Mouse (Mus musculus): ENCODE measurements around the gene Nt5c2. TPM values are rescaled to one million over a fixed set of nuclear protein-coding genes. Genes with fewer than 3 reads are reported as not detected.
"Not testable (repeated sequence)": the region's sequence is repeated elsewhere in the genome, so short reads cannot be mapped to it uniquely, and the experiment has no call there.

Nt5c2 gene
- polyA plus RNA-seq, 1 experiment from 2014 or later: 102 TPM

GRCm38 (mm10) chr19:46987646-46988045, 27.3 kb downstream of the Nt5c2 start:
- Histone ChIP-seq H3K4me1 (peaks cover 41% of the 10 kb centered on the region), H3K9ac (no peak overlapping the region), H3K27me3 (replicated peaks) (no peaks in the 10 kb centered on the region), H3K27ac (replicated peaks) (0 out of 2 replicates have a peak overlapping the region, but pooled peaks have one; percentile 15), H3K9me3 (no peaks in the 10 kb centered on the region), H3K4me2 (peak overlapping the region; percentile 32), H3K36me3 (no peaks in the 10 kb centered on the region), H3K4me3 (no peak overlapping the region)
- WGBS: 69% methylated on average over 6 of the region's 6 CpGs
- ATAC-seq (ENCODE audit: extremely low read depth, insufficient number of reproducible peaks, low FRiP score, low TSS enrichment): no peak

DNA sequence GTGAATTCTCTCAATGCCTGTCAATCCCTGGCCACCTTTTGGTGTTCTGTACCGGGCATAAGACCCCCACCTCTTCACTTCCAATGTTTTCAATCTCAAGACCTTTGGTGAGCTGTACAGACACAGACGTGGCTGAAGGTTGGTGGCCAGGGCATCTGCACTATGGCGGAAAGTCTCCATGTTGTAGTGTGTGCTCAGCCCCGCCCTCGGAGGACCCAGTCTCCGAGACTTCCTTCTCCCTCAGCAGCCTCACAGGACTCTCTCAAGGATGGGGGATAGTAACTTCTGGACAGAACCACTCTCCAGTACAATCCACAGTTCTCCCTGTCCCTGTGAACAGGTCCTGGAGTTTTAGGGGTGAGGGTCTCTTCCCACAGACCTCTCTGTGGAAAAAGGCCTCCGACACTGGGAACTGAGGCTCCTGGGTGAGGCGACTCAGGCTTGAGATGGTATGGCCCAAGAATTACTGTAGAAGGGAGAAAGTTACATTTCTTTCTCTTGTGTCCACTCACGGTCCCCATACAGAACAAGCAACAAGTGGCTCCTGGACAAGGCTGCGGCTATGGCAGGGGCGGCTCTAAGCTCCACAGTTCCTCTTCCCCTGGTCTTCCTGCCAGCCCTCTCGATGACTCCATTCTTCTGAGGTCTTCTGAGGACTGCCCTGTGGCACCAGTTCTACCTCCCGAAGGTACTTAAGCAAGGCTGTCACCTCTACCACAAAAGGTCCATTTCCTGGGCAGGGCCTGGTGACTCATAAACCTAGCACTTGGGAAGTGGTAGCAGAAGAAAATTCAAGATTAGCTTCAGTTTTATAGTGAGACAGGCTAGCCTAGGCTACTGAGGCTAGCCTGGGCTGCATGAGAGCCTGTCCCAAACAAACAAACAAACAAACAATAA, 30.0 kb downstream of the Nt5c2 start:
- Histone ChIP-seq H3K9ac (no peak overlapping the region), H3K27ac (replicated peaks) (no peak overlapping the region), H3K27me3 (replicated peaks) (no peaks in the 10 kb centered on the region), H3K4me1 (peaks cover 41% of the 10 kb centered on the region), H3K36me3 (no peaks in the 10 kb centered on the region), H3K4me3 (no peak overlapping the region), H3K9me3 (no peaks in the 10 kb centered on the region), H3K4me2 (no peak overlapping the region)
- WGBS: 79% methylated on average over 13 of the region's 13 CpGs
- ATAC-seq (ENCODE audit: extremely low read depth, insufficient number of reproducible peaks, low FRiP score, low TSS enrichment): no peak

DNA sequence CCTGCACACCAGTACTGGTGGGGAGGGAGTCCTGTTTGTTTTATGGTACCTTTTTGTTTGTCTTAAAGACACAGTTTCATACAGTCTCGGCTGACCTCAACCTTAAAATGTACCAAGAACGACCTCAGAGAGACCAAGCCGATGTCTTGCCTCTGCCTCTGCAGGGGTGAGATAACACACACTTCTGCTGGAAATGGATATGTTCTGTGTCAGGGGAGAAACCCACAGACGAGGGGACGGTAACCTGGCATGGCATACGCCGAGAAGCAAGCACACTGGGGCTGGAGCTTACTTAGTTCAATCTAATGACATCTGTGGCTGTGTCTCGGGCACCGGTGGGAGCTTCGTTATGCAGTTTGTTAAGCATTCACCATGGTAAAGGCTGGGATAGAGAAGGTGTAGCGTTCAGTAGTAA, 31.0 kb downstream of the Nt5c2 start:
- no peaks in the 10 kb centered on the region for H3K36me3 ChIP-seq
- 53% methylated on average over 11 of the region's 11 CpGs for WGBS
- no peak for ATAC-seq (ENCODE audit: extremely low read depth, insufficient number of reproducible peaks, low FRiP score, low TSS enrichment)
- no peak overlapping the region for H3K27ac ChIP-seq (replicated peaks)
- peaks cover 36% of the 10 kb centered on the region for H3K4me1 ChIP-seq
- no peak overlapping the region for H3K9ac ChIP-seq
- H3K9me3 ChIP-seq: no peaks in the 10 kb centered on the region
- H3K4me2 ChIP-seq: peak overlapping the region; percentile 42
- H3K27me3 ChIP-seq (replicated peaks): no peaks in the 10 kb centered on the region
- H3K4me3 ChIP-seq: no peak overlapping the region

- Histone ChIP-seq H3K9me3 (no peaks in the 10 kb centered on the region), H3K4me1 (peaks cover 36% of the 10 kb centered on the region), H3K9ac (no peak overlapping the region), H3K36me3 (no peaks in the 10 kb centered on the region), H3K27ac (replicated peaks) (no peak overlapping the region), H3K4me2 (peak overlapping the region; percentile 42), H3K27me3 (replicated peaks) (no peaks in the 10 kb centered on the region), H3K4me3 (no peak overlapping the region)
- 60% methylated on average over 14 of the region's 14 CpGs for WGBS
- no peak for ATAC-seq (ENCODE audit: extremely low read depth, insufficient number of reproducible peaks, low FRiP score, low TSS enrichment)
Measured at GRCm38 (mm10) chr19:46983352-46983965, 31.5 kb downstream of the Nt5c2 start.

- 46% methylated on average over 6 of the region's 6 CpGs for WGBS
Measured at GRCm38 (mm10) chr19:46981462-46981861, 33.5 kb downstream of the Nt5c2 start.

GRCm38 (mm10) chr19:46979781-46980105, 35.2 kb downstream of the Nt5c2 start:
- no peaks in the 10 kb centered on the region for H3K27me3 ChIP-seq (replicated peaks)
- H3K36me3 ChIP-seq: no peaks in the 10 kb centered on the region
- H3K4me3 ChIP-seq: no peak overlapping the region
- no peak for ATAC-seq (ENCODE audit: extremely low read depth, insufficient number of reproducible peaks, low FRiP score, low TSS enrichment)
- H3K27ac ChIP-seq (replicated peaks): no peak overlapping the region
- no peak overlapping the region for H3K4me2 ChIP-seq
- WGBS: 61% methylated on average over 3 of the region's 3 CpGs
- no peak overlapping the region for H3K9ac ChIP-seq
- peaks cover 34% of the 10 kb centered on the region for H3K4me1 ChIP-seq
- H3K9me3 ChIP-seq: no peaks in the 10 kb centered on the region

More at GRCm38 (mm10) chr19:46981462-46981861, 33.5 kb downstream of the Nt5c2 start:
- H3K36me3 ChIP-seq: no peaks in the 10 kb centered on the region
- H3K27me3 ChIP-seq (replicated peaks): no peaks in the 10 kb centered on the region
- H3K4me1 ChIP-seq: peaks cover 22% of the 10 kb centered on the region
- no peak overlapping the region for H3K27ac ChIP-seq (replicated peaks)
- no peak overlapping the region for H3K4me3 ChIP-seq
- H3K4me2 ChIP-seq: no peak overlapping the region
- H3K9ac ChIP-seq: no peak overlapping the region
- no peaks in the 10 kb centered on the region for H3K9me3 ChIP-seq
- ATAC-seq (ENCODE audit: extremely low read depth, insufficient number of reproducible peaks, low FRiP score, low TSS enrichment): no peak

DNA sequence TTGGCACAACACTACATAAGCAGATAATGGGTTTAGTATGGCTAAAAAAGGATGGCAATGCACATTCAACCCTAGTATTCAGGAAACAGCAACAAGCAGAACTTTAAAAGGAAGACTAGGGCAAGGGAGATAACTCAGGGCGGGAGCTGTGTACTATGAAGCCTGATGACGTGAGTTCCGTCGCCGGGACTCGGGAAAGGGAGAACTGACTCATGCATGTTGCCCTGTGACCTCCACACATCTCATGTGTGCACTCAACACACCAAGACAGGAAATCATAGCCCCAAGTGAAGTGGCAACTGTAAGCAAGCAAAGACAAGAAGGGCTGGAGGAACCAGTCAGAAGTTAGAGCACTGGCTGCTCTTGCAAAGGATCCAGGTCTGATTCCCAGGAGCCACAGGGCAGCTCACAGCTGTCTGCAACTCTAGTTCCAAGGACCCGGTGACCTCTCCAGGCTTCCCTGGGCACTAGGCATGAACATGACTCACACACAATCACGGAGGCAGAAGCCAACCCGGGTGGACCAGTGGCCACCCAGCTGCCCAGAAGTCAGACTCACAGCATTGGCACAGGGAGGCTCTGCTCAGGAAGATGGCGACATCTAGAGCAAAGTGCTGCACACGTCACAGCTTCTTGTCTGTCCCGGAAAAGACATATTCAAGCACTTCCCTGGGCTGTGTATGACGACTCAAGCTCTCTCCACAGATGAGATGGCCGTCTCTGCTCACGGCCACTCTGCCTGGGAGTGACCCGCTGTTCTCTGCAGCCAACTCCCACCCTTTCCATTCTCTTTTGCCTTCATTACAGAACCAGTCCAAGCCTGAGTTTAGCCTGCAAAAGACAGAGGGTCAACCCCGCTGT, 35.8 kb downstream of the Nt5c2 start:
- Histone ChIP-seq H3K36me3 (no peaks in the 10 kb centered on the region), H3K9me3 (no peaks in the 10 kb centered on the region), H3K4me3 (no peak overlapping the region), H3K27ac (replicated peaks) (no peak overlapping the region), H3K4me2 (no peak overlapping the region), H3K9ac (no peak overlapping the region), H3K27me3 (replicated peaks) (no peaks in the 10 kb centered on the region), H3K4me1 (peaks cover 34% of the 10 kb centered on the region)
- ATAC-seq (ENCODE audit: extremely low read depth, insufficient number of reproducible peaks, low FRiP score, low TSS enrichment): no peak
- 69% methylated on average over 17 of the region's 17 CpGs for WGBS

GRCm38 (mm10) chr19:46978069-46978468, 36.9 kb downstream of the Nt5c2 start:
- WGBS: 92% methylated on average over 3 of the region's 3 CpGs
- H3K9me3 ChIP-seq; H3K4me2 ChIP-seq; ATAC-seq (ENCODE audit: extremely low read depth, insufficient number of reproducible peaks, low FRiP score, low TSS enrichment); H3K27me3 ChIP-seq (replicated peaks); H3K9ac ChIP-seq; H3K36me3 ChIP-seq; H3K4me3 ChIP-seq; H3K27ac ChIP-seq (replicated peaks): not testable (repeated sequence)
- peaks cover 25% of the 10 kb centered on the region for H3K4me1 ChIP-seq

DNA sequence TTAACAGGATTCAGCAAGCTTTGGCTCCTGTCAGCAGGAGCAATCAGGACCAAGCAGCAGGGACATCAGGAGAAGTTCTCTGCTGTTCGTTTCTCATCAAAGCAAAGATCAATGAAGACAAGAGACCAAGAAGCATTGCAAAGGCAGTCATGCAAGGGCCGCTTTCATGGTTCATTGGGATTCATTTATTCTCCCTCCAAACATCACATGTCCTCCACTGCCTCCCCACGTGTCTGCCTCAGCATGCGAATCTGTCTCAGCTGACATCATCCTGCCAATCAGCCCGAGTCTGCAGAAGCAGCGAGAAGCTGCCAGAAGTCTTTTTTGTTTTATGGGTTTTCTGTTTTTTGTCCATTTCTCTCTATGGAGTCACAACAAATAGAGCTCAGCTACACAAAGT, 37.5 kb downstream of the Nt5c2 start:
- H3K9me3 ChIP-seq: no peaks in the 10 kb centered on the region
- no peaks in the 10 kb centered on the region for H3K27me3 ChIP-seq (replicated peaks)
- 74% methylated on average over 6 of the region's 6 CpGs for WGBS
- H3K4me2 ChIP-seq: no peak overlapping the region
- no peak overlapping the region for H3K27ac ChIP-seq (replicated peaks)
- no peak overlapping the region for H3K4me3 ChIP-seq
- no peak for ATAC-seq (ENCODE audit: extremely low read depth, insufficient number of reproducible peaks, low FRiP score, low TSS enrichment)
- no peaks in the 10 kb centered on the region for H3K36me3 ChIP-seq
- peaks cover 31% of the 10 kb centered on the region for H3K4me1 ChIP-seq
- no peak overlapping the region for H3K9ac ChIP-seq

DNA sequence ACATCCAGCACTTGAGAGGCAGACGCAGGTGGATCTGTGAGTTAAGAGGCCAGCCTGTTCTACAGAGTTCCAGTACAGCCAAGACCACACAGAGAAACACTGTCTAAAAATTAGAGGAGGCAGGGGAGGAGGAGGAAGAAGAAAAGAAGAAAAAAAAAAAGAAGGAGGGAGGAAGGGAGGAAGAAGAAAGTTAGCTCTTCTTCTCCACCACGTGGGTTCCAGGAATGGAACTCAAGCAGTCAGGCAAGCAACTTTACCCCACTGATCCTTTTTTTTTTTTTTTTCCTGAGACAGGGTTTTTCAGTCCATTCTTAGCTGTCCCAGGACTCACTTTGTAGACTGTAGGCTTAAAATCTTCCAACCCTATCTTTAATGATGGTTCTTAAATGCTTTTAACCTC, 38.2 kb downstream of the Nt5c2 start:
- no peak for ATAC-seq (ENCODE audit: extremely low read depth, insufficient number of reproducible peaks, low FRiP score, low TSS enrichment)
- no peak overlapping the region for H3K4me3 ChIP-seq
- 55% methylated on average over 2 of the region's 2 CpGs for WGBS
- no peak overlapping the region for H3K27ac ChIP-seq (replicated peaks)
- peaks cover 36% of the 10 kb centered on the region for H3K4me1 ChIP-seq
- no peak overlapping the region for H3K9ac ChIP-seq
- H3K36me3 ChIP-seq: no peaks in the 10 kb centered on the region
- H3K27me3 ChIP-seq (replicated peaks): no peaks in the 10 kb centered on the region
- H3K9me3 ChIP-seq: no peaks in the 10 kb centered on the region
- H3K4me2 ChIP-seq: no peak overlapping the region

GRCm38 (mm10) chr19:46975997-46976396, 39.0 kb downstream of the Nt5c2 start:
- WGBS: 73% methylated on average over 8 of the region's 8 CpGs
- no peak overlapping the region for H3K4me3 ChIP-seq
- H3K4me2 ChIP-seq: no peak overlapping the region
- H3K9ac ChIP-seq: no peak overlapping the region
- H3K27me3 ChIP-seq (replicated peaks): no peaks in the 10 kb centered on the region
- H3K27ac ChIP-seq (replicated peaks): peak overlapping the region; percentile 83
- H3K36me3 ChIP-seq: no peaks in the 10 kb centered on the region
- H3K9me3 ChIP-seq: no peaks in the 10 kb centered on the region
- H3K4me1 ChIP-seq: peaks cover 43% of the 10 kb centered on the region
- ATAC-seq (ENCODE audit: extremely low read depth, insufficient number of reproducible peaks, low FRiP score, low TSS enrichment): no peak
